Mouse (Mus musculus) heart, postnatal 0 days (tissue): ENCODE results near the gene Akap6.

ENCODE experiments used
- CTCF ChIP-seq: IDR thresholded peaks from 2 replicates; pipeline ENCODE4 v1.5.1; 2016; ENCODE audit warnings: antibody characterized with exemption, control low read depth, low read depth
- EP300 ChIP-seq: IDR thresholded peaks from 2 replicates; pipeline ENCODE4 v1.6.1; 2016; ENCODE audit warnings: antibody characterized with exemption, low read depth

DNA sequence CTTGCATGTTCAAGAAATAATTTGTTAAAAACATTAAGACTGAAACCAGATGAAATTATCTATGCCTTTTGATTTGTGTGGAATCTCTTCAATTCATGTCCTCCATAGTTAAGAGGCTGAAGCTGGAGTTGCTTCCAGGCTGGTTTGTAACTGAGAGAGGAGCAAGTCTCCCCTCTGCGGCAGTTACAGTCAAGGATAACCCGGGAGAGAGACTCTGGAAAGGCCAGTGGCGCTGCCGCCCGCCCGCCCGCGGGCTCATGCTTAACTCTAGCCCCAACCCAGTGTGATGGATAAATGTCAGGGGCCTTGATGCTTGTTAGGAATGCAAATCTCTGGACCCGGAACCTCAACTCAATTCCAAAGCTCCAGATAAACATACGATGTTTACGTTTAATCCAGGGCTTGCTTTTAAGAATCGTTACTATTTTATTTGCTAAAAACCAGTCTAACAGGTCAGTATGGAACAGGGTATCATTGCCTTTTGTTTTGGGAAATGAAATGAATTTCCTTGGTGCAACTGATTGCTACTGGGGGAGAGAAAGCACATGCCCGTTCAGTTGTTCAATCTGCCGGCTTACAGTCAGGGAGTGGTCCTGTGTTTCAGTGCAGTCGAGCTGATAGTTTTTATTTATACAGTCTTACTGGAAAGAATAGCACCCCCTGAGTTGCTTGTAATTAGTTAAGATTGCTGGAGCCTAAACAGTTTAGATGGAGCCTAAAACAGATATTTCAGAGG, 946 bp downstream of the Akap6 start:
- no peak for TF ChIP-seq EP300
- TF ChIP-seq CTCF: no peak
